Mouse (Mus musculus) kidney, adult 18-20 months (tissue): ENCODE data around the gene Tmem229b.
"Not testable (repeated sequence)": the region's sequence is repeated elsewhere in the genome, so short reads cannot be mapped to it uniquely, and the experiment has no call there.

Experiments used
- DNase-seq: peaks from one replicate; pipeline ENCODE4 v3.0.0; 2021

The Tmem229b gene

GRCm38 (mm10) chr12:79005456-79005855 lies 2.0 kb downstream of the Tmem229b start:
- DNase-seq: no peak

DNA sequence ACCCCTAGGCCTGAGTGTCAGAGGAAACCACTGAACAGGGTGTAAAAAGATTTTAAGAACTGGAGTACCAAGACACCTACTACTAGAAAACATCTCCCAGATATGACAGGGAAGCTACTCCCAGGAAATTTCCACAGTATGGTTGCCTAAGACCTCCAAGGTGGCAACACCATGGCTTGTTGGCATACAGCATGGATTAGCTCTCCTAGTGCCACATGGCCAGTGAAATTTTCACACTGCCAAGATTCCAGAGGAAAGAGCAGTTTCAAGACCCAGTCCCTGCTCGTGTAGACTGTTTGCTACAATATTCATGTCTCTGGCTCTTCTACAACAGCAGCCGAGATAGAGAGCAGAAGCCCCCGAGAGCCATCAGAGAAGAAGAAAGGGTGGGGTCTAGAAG lies 4.4 kb downstream of the Tmem229b start:
- DNase-seq: no peak

- DNase-seq: no peak
These were observed 5.0 kb downstream of the Tmem229b start for GRCm38 (mm10) chr12:79002406-79002805.

DNA sequence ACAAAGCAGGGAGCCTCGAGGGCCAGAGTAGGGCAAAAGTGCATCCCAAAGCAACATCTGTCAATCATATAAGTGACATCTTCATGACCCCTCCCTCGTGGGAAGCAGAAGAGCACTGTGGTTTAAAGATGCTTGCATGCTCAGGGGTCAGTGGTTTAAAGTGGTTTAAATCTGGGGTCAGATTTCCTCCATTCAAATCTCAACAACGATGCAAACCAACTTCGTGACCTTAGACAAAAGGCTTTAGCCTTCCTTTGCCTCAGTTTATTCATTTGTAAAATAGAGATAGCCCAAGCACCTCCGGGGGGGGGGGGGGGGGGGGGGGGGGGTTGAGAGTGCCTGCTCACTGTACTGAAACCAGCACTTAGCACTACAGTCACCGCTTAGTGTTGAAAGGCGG lies 10.7 kb downstream of the Tmem229b start:
- DNase-seq: no peak

- no peak for DNase-seq
These were observed 11.2 kb downstream of the Tmem229b start for GRCm38 (mm10) chr12:78996271-78996670.

DNA sequence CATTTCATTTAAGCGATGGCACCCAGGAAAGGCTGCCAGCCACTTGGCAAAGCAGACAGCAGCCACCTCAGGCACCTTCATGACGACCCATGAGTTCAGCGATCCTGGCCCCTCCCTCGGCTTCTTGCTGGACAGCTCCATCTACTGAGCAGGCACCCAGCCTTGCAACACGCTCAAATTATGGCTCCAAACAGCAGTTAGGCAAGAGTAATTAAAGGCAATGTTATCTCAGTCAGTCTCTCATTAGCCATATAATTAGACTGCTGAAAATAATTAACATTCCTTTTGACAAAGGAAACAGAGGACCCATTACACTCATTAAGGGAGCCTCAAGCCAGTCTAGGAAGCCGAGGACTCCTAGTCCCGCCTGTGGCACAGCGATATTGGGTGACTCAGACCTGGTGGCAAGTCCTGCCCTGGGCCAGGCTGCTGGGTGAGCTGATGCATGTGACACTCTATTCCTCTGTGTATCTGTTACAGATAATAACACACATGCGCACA lies 19.8 kb downstream of the Tmem229b start:
- no peak for DNase-seq

DNA sequence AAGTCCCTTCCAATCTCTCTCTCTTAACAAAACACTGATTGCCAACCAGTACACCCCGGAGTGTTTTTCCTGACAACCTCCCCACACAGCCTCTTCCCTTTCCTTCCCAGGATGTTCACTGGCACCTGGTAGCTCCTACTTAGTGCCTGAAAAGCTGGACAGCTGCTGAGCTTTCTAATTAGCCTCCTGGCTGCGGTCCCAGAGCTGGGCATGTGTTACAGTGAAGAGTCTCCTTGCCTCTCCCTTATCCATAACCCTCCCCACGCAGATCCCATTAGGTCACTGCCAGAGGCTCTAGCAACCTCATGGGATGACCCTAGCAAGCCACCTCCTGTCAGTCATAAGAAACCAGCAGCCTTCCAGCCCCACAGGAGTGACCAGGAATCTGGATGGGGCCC lies 23.4 kb downstream of the Tmem229b start:
- peak; percentile 64 for DNase-seq

DNA sequence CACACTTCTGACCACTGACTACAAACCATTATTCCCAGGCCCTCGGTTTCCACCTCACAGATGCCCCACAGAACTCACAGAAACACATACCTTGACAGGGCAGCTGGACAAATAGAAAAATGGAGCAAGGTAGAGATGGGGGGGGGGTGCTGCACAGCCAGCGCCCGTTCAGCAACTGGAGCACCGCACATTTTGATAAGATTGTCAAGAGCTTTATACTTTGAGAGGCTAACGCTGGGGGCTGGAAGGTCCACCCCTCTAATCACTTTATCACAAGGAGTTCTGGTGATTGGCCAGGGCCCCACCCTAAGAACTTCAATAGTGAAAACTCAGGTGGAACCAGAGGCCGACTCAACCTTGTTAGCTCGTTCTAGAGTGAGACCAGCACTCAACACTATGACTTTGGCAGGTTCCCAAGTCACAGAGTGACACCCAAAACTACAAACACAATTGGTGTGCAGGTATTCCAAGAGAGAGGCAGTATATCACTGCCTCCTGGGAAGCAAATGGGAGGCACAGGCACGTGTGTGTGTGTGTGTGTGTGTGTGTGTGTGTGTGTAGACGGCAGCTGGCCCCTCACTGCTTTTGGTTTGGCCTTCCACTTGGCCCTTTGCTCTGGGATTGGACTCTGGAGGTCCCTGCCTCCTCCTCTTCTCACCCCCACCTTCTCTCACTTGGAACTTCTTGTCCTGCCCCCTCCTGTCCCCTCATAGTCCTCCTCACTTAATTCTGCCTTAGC lies 24.0 kb downstream of the Tmem229b start:
- no peak for DNase-seq

GRCm38 (mm10) chr12:78981938-78982825 lies 25.2 kb downstream of the Tmem229b start:
- DNase-seq: peak; percentile 42

DNA sequence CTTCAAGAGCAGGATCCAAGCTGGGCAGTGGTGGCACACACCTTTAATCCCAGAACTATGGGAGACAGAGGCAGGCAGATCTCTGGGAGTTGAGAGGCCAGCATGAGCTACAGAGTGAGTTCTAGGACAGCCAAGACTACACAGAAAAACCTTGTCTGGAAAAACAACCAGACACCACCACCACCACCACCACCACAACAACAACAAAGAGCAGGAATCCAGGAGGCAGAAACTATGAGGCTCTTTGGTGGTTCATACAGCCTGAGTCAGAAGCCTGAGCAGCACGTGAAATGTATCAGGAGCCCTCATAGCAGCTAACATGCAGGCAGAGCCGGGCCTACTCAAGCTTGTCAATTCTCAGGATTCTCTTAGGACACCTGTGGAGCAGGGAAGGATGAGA lies 26.3 kb downstream of the Tmem229b start:
- no peak for DNase-seq

DNA sequence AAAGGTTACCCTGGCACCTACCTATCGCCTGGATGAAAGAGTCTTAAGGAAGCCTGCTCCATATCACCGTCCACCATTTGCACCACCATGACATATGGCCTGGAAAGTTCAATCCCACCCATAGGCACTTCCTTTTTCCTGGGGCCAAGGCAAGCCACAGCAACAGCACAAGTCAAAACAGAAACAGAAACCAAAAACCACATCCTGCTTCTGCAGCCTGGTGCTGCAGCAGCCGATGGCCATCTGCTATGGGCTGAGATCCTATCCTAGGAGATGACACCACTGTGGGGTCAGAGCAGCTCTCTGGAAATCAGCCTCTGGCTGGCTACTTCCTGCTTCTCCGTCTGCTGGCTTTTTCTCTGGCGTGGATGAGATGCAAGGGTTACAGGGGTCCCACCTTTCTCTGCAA lies 26.7 kb downstream of the Tmem229b start:
- peak; percentile 29 for DNase-seq

DNA sequence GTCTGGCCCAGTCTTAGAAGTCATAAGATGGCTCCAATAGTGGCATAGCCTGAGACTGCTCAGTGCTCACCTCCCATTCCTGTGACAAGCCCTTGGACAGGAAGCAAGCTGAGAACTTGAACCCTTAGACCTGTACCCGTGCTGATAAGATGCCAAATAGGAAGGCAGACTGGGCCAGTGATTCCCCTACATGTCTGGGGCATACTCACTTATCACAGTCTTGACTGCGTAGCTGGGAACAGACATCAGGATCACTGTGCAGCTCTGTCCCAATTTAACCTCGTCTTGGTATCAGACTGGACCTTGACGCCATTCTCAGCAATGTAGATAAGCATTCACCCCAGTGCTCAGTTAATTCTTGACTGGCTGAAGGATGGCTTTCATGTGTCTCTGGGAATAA lies 29.9 kb downstream of the Tmem229b start:
- DNase-seq: no peak

GRCm38 (mm10) chr12:78977078-78977477 lies 30.3 kb downstream of the Tmem229b start:
- no peak for DNase-seq

DNA sequence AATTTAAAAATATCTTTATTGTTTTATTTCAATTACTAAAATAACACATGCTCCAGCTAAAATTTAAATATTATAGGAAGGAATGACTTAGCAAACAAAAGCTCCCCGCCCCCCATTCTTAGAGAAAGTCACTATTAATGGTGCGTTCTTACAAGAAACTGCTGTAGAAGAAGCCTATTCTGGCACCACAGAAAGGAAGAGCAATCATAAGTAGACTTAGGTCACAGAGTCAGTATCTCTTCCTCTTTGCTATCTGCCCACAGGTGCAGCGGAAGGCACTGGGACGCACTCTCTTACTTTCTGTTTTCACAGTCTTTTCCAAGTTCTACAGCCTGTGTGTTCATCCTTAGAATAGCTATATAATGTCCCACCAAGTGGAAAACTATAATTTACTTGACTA lies 31.6 kb downstream of the Tmem229b start:
- DNase-seq: no peak

- DNase-seq: no peak
These were observed 32.7 kb downstream of the Tmem229b start for GRCm38 (mm10) chr12:78974767-78975166.

DNA sequence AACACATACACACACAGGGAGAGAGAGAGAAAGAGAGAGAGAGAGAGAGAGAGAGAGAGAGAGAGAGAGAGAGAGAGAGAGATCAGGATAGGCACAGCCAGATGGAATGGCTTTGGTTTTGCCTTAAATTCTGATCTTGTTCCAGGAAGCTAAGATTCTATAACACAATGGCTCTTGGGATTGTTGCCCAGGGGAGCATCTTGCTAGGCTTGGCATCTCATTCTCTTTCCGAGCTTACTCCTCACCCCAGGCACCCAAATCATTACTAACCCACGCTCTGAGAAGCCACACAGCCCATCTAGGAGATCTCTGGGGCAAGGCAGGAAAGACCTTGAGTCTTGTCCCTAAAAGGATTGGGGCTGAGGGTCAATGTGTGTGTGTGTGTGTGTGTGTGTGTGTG lies 33.6 kb downstream of the Tmem229b start:
- no peak for DNase-seq

- no peak for DNase-seq
These were observed 35.8 kb downstream of the Tmem229b start for GRCm38 (mm10) chr12:78971649-78972048.

DNA sequence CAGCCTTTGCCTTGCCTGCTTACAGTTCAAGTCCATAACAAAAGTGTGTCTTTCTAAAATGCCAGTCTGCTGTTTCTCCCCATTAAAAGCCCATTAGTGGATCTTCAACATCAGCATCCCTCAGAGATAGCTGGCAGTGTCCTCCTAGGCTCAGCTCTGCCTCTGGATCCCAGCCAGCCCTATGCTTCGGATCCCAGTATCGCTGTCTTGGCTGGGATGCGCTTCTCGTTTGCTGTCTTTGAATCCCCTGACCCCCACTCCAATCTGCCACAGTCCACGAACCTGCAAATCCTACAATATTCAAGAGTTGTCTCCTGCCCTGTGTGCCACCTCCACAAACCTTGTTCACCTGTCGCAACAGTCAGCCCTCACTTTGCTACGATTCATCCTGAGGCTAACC lies 36.7 kb downstream of the Tmem229b start:
- no peak for DNase-seq

- DNase-seq: not testable (repeated sequence)
These were observed 42.9 kb downstream of the Tmem229b start for GRCm38 (mm10) chr12:78964496-78964895.

DNA sequence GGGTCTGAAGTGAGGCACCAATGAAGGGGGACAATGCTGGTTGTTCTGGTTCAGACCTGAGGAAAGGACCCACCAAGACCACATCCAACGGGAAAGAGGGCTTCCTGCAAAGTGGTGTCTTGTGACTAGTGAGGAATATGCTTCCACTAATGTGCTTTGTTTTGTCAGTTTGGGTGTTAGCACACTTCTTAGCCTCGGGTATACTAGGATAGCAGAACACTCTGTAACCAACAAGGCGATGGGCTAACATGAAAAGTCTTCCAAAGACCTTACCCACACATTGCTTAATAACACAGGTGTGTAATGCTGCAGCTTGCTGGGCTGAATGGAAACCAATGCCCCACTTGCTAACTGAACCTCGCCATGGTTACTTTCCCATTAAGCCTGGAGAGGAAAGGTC lies 51.0 kb downstream of the Tmem229b start:
- DNase-seq: no peak

- DNase-seq: no peak
These were observed 54.9 kb downstream of the Tmem229b start for GRCm38 (mm10) chr12:78952484-78952883.

DNA sequence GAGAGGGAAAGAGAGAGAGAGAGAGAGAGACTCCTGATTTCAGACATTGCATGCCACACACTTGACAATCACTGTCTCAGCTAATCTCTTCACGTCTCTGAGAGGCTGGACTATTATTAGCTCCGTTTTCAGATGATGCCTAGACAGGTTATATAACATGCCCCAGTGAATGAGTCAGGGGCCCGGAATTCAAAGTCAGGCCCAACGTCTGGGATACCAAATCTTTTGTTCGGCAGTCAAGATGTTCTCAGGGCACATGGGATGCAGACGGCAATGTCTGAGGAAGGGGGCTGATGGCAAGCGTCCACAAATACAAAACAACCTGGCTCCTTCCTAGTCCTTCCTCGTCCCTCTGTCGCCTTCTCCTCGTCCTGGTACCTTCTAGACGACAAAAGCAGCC lies 55.4 kb downstream of the Tmem229b start:
- DNase-seq: no peak

GRCm38 (mm10) chr12:78947661-78948060 lies 59.8 kb downstream of the Tmem229b start:
- no peak for DNase-seq

GRCm38 (mm10) chr12:78947161-78947560 lies 60.3 kb downstream of the Tmem229b start:
- DNase-seq: no peak
